Mouse (Mus musculus) testis, postnatal 14 days (tissue): ENCODE measurements around the gene Smg5.
A peak's percentile ranks its signal among the peaks of the same experiment; 100 is the strongest.

Source experiments
- DNase-seq: peaks from one replicate; pipeline ENCODE4 v3.0.0; 2021; ENCODE audit warnings: low spot score

Gene Smg5

GRCm38 (mm10) chr3:88395288-88395687 is 59.2 kb downstream of the Smg5 start:
- no peak for DNase-seq

GRCm38 (mm10) chr3:88395742-88396141 is 59.7 kb downstream of the Smg5 start:
- DNase-seq: no peak

DNA sequence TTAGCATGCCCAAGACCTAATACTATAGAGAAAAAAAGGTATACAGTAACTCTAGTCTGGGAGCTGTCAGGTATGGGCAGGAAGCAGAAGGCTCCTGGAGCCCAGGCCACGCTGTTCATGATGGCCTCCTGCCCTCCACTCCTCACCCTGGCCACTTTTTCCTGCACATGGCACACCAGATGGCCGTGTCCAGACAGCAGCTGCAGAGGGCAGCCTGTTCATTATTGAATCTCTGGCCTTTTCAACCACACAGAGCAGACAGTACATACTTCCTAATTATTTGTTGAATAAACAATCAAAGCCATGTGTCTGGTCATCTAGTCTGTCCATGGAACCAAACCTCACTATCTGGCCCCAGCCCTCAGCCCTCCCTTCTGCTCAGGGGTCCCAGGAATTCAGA is 62.6 kb downstream of the Smg5 start:
- DNase-seq: no peak

- DNase-seq: no peak
Measured at GRCm38 (mm10) chr3:88403522-88404230, 67.6 kb downstream of the Smg5 start.

DNA sequence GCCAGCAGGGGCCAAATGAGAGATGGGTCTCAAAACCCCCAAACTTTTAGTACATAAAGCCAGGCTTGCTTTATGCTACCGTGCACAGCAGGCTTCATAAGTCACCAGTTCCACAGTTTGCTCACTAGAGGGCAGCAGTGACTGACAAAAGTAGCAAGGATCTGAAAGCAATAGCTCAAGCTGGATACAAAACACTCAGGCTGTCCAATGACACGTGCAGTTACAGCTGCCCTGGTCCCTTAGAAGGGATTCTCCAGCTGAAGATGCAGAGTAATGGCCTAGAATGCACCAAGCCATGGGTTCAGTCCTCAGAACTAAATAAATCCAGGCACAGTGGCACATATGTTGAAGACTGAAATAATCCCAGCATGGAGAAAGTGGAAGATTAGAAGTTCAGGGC is 71.0 kb downstream of the Smg5 start:
- peak; percentile 49 for DNase-seq

- no peak for DNase-seq
Measured at GRCm38 (mm10) chr3:88407529-88407928, 71.5 kb downstream of the Smg5 start.

DNA sequence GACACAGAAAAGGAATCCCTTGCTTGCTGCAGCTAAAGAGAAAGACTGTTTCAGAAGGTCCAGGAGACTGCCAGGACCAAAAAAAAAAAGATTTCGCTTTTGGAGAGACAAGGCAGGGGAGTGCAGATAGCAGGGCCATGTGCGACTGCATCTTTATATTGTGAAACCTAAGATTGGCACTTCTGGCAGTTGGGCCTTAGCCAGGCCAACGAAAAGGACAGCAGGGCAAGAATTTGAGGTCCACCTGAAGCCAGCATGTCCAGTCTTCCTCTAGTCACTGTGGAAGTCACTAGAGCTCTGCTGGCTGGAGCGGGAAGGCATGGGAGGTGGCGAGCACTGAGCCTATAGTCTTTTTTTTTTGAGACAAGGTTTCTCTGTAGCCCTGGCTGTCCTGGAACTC is 72.9 kb downstream of the Smg5 start:
- DNase-seq: no peak

DNA sequence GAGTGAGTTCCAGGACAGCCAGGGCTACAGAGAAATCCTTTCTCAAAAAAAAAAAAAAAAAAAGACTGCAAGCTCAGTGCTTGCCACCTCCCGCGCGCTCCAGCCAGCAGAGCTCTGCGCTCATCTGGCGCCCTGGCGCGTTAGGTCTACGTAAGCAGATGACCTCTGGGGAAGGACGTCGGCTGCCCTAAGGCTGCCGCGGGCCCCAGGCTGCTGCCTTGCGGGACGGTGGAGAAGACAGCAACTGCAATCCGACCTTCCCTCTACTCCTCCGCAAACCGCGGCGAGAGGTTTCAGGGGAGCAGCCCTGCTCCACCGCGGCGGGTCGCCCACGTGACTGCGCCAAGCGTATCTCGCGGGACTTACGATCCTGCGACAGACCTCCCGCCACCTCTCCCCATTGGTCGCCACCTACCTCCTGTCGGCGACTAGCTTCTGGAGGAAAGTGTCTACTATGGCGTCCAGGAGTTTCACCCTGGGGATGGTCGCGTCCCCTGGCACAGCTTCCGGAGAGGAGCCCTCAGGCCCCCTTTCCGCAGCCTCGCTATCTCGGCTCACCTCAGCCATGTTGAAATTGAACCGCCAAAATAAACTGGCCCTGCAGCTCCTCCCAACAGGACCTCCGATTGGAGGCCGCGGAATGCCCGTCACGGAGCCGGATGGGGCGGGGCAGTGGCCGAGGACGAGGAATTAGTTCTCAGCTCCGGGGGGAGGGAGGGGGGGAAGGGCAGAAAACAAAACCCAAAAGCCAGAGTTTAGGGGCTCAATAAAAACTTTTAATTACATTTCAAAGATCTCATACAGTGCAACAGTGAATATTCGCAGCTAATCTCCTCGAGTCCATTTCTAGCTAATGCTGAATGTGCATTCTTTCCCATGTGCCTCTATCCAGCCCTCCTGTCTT is 73.9 kb downstream of the Smg5 start, which contains the start of gene Pmf1:
Gene Pmf1, minus strand, starts transcription at position 591 of the 904 bp plus-strand sequence.
- DNase-seq: peak; percentile 94

DNA sequence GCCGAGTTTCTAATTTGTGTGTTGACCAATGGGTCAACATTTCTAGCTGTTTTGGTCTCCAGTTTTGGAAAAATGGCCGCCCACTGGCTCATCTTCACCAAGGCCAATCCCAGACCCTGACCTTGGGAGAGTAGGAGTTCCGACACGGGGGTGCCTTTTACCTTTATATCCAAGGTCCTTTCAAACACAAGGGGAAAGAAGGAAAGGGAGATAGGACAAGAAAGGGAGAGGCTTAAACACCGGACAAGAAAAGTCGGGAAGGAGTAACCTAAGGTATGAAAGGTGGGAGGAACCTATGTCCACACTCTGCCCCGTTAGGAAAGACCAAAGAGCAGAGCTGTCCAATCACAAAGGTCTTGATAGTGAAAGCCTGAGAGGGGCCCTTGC is 74.6 kb downstream of the Smg5 start:
- DNase-seq: no peak

DNA sequence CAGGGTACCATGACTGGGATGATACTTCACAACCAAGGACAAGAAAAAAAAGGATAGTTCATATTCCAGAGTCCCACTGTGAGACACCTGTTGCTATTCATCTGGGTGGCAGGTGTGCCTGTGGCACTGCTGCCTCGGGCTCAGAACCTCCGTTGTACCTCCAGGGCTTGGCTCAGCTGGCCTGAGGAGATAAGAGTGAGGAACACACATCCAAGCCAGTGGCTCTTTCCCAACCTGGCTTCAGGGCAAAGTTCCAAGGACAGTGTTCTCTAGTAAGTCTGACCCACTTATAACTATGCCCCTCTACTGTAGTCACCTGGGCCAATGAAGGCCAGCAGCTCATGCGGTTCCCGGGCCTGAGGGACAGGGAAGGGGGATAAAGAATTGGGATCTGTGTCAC is 75.6 kb downstream of the Smg5 start:
- DNase-seq: no peak
